Mouse (Mus musculus): ENCODE measurements around the gene Etnk2.

DNA sequence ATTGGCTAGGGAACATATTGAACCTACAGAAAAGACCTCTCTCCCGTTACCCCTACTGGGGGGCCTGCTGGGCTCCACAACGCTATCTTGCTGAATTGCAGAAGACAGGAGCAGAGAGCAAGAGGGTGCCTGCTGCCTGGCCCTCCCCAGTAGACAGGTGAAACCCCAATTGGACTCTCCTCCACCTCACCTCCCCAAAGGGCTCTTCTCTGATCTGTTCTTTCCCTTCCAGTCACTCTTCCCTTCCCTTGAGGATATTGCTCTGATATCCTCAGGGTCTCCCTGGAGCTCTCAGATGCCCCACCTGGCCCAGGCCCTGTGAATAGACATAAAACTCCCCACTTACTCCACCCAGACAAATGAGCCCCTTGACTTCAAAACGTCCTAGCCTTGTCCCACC is 53.7 kb downstream of the Etnk2 start:
- TF ChIP-seq POLR2A (IDR thresholded peaks at IDR 0.05; ENCODE audit: control insufficient read depth, extremely low read depth, insufficient read depth, low read length, poor library complexity) (no peak), CTCF (IDR thresholded peaks at IDR 0.05; ENCODE audit: borderline replicate concordance, control insufficient read depth, extremely low read depth, insufficient read depth, low read length, poor library complexity) (no peak)

All from thymus, adult 2 months (tissue).